15 mouse cellular contexts compared by ENCODE assay signal in the genomic region with DNA sequence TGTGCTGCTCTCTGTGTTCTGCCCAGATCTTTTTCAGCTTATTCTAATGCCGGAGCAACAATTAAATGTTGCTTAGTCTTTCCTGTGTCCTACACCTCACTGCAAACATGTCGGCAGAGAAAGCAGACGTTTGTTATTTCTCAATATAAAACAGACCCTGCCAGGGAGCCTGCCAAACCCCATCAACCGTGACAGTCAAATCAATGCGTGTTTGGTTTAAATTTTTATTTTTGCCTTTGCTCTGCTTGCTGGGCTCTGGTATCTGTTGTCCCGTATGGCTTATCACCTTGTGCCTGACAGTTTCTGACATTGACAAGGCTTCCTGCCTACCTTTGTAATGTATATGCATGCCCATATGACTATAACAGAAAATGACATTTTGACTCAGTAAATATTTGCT.
A peak's percentile ranks its signal among the peaks of the same experiment; 100 is the strongest.
DNase-seq lines count a peak whose midpoint lies in the region; ATAC-seq lines count a peak whose summit lies in the region.
"Had no signal": no experiment of that assay in that cellular context is flagged by ENCODE, and none has a peak within 500 bp of the region (broad histone marks: within the 10 kb centered on the region; RNA-seq: fewer than 3 reads in every experiment).

No protein-coding gene starts in this region.

- no peak overlapping the region for H3K4me3 ChIP-seq in kidney, embryonic 14.5 days (ENCODE audit: low read length)
- H3K4me3 ChIP-seq in embryonic facial prominence, embryonic 14.5 days (ENCODE audit: low read depth, low read length): no peak overlapping the region
- H3K4me3 ChIP-seq in midbrain, embryonic 16.5 days (ENCODE audit: low read depth, low read length): no peak overlapping the region
- H3K4me3 ChIP-seq: gastrocnemius, adult 2 months; heart, adult 2 months; stomach, embryonic 15.5 days had no signal

- no peak overlapping the region for H3K27ac ChIP-seq in kidney, embryonic 14.5 days (ENCODE audit: low read depth, low read length)
- H3K27ac ChIP-seq in embryonic facial prominence, embryonic 14.5 days (replicated peaks; ENCODE audit: low read depth, low read length): no peak overlapping the region
- H3K27ac ChIP-seq in midbrain, embryonic 16.5 days (ENCODE audit: low read length): peak overlapping the region; percentile 10; the same call in 1 of the 2 replicates
- H3K27ac ChIP-seq: gastrocnemius, adult 2 months; heart, adult 2 months; stomach, embryonic 15.5 days had no signal

- peak; percentile 8 for DNase-seq in kidney, adult 9 months
- peak; percentile 24 for DNase-seq in brain, embryonic 18.5 days (ENCODE audit: low read depth, low spot score)
- DNase-seq in embryonic facial prominence, embryonic 14.5 days (ENCODE audit: low spot score): peak; percentile 78
- no peak for DNase-seq in spleen, adult 12 weeks (ENCODE audit: low spot score)
- DNase-seq in yolk sac, embryonic 10.5 days (ENCODE audit: low spot score): no peak
- DNase-seq: adrenal gland, postnatal 14 days; cerebellum, adult 9-10 months; gastrocnemius, adult 2 months; heart, adult 2 months; kidney, postnatal 25 days; layer of hippocampus, adult 9-11 months had no signal

- no peak overlapping the region for H3K9ac ChIP-seq in kidney, embryonic 14.5 days (ENCODE audit: low read depth, low read length)
- no peak overlapping the region for H3K9ac ChIP-seq in embryonic facial prominence, embryonic 14.5 days (ENCODE audit: low read depth, low read length)
- no peak overlapping the region for H3K9ac ChIP-seq in midbrain, embryonic 16.5 days (ENCODE audit: low read depth, low read length)
- H3K9ac ChIP-seq: stomach, embryonic 15.5 days had no signal

- no peak overlapping the region for H3K4me2 ChIP-seq in kidney, embryonic 14.5 days (replicated peaks; ENCODE audit: low read depth, low read length)
- no peak overlapping the region for H3K4me2 ChIP-seq in embryonic facial prominence, embryonic 14.5 days (ENCODE audit: low read depth, low read length)
- no peak overlapping the region for H3K4me2 ChIP-seq in midbrain, embryonic 16.5 days (ENCODE audit: low read length)
- H3K4me2 ChIP-seq: liver, embryonic 11.5 days; stomach, embryonic 15.5 days had no signal

- 0 out of 2 replicates have a peak, but pooled peaks cover 4% of the 10 kb centered on the region for H3K4me1 ChIP-seq in kidney, embryonic 14.5 days (ENCODE audit: control insufficient read depth, insufficient read depth, low read length)
- peaks cover 12% of the 10 kb centered on the region; the same call in 1 of the 2 replicates for H3K4me1 ChIP-seq in embryonic facial prominence, embryonic 14.5 days (ENCODE audit: control insufficient read depth, insufficient read depth, low read length)
- peaks cover 7% of the 10 kb centered on the region for H3K4me1 ChIP-seq in midbrain, embryonic 16.5 days (ENCODE audit: control insufficient read depth, insufficient read depth, low read length)
- H3K4me1 ChIP-seq: stomach, embryonic 15.5 days had no signal

- H3K36me3 ChIP-seq in kidney, embryonic 14.5 days (ENCODE audit: control insufficient read depth, insufficient read depth, low read length): no peaks in the 10 kb centered on the region
- no peaks in the 10 kb centered on the region for H3K36me3 ChIP-seq in embryonic facial prominence, embryonic 14.5 days (ENCODE audit: control insufficient read depth, insufficient read depth, low read length)
- no peaks in the 10 kb centered on the region for H3K36me3 ChIP-seq in midbrain, embryonic 16.5 days (ENCODE audit: control insufficient read depth, insufficient read depth, low read length)
- H3K36me3 ChIP-seq: stomach, embryonic 15.5 days had no signal

- no peak for ATAC-seq in kidney, embryonic 14.5 days (ENCODE audit: low FRiP score, low TSS enrichment)
- peak; percentile 38 for ATAC-seq in embryonic facial prominence, embryonic 14.5 days (ENCODE audit: low read depth)
- ATAC-seq in midbrain, embryonic 16.5 days: peak; percentile 69

- WGBS in kidney, embryonic 14.5 days: 42% methylated on average over 6 of the region's 6 CpGs
- 20% methylated on average over 6 of the region's 6 CpGs for WGBS in embryonic facial prominence, embryonic 14.5 days
- WGBS in midbrain, embryonic 16.5 days: 22% methylated on average over 6 of the region's 6 CpGs

- no peaks in the 10 kb centered on the region for H3K9me3 ChIP-seq in kidney, embryonic 14.5 days (ENCODE audit: control insufficient read depth, low read length)
- no peaks in the 10 kb centered on the region for H3K9me3 ChIP-seq in embryonic facial prominence, embryonic 14.5 days (ENCODE audit: control insufficient read depth, low read length)
- H3K9me3 ChIP-seq in midbrain, embryonic 16.5 days (replicated peaks; ENCODE audit: control insufficient read depth, low read length, poor library complexity, severe bottlenecking): no peaks in the 10 kb centered on the region
- H3K9me3 ChIP-seq: stomach, embryonic 15.5 days had no signal

- H3K27me3 ChIP-seq in kidney, embryonic 14.5 days (ENCODE audit: control insufficient read depth, insufficient read depth, low read length): no peaks in the 10 kb centered on the region
- H3K27me3 ChIP-seq in embryonic facial prominence, embryonic 14.5 days (replicated peaks; ENCODE audit: control insufficient read depth, insufficient read depth, low read length): no peaks in the 10 kb centered on the region
- no peaks in the 10 kb centered on the region for H3K27me3 ChIP-seq in midbrain, embryonic 16.5 days (ENCODE audit: control insufficient read depth, insufficient read depth, low read depth, low read length)
- H3K27me3 ChIP-seq: stomach, embryonic 15.5 days had no signal

Comparison
In these comparisons a context has a peak if more than half of its experiments do, and no peak if none do; other contexts are left out.
1. DNase-seq: peak in kidney, adult 9 months (single experiment), brain, embryonic 18.5 days (single experiment) and embryonic facial prominence, embryonic 14.5 days (single experiment); none in spleen, adult 12 weeks (single experiment) and yolk sac, embryonic 10.5 days (single experiment).